Mouse (Mus musculus) forebrain, embryonic 14.5 days (tissue): Measurements from ENCODE around the gene C1ql4. TPM values are rescaled to one million over a fixed set of nuclear protein-coding genes. Genes with fewer than 3 reads are reported as not detected.

ENCODE experiments used
- ATAC-seq: fragments of 200-750 bp; cut with Nextera tagmentation; 2 replicates; pipeline ENCODE4 v1.8.0; 2017; ENCODE audit warnings: mild to moderate bottlenecking, moderate library complexity
- DNase-seq: peaks from one replicate; pipeline ENCODE4 v3.0.0-alpha.2; 2015; ENCODE audit warnings: low spot score
- H3K27ac ChIP-seq: fragments of 300-500 bp; sonication (generic); 2 replicates; pipeline ENCODE4 v1.5.1; 2014; ENCODE audit warnings: low read depth, mild to moderate bottlenecking, control low read depth, low read length, moderate library complexity
- H3K27me3 ChIP-seq: fragments of 300-500 bp; sonication (generic); replicated peaks from 2 replicates; pipeline ENCODE4 v1.6.1; 2014; ENCODE audit warnings: low read length, control low read depth, mixed read lengths; ENCODE audit not compliant: control insufficient read depth, insufficient read depth
- H3K36me3 ChIP-seq: fragments of 300-500 bp; sonication (generic); 2 replicates; pipeline ENCODE4 v1.6.1; 2014; ENCODE audit warnings: low read length, control low read depth; ENCODE audit not compliant: control insufficient read depth, insufficient read depth
- H3K4me1 ChIP-seq: fragments of 300-500 bp; sonication (generic); 2 replicates; pipeline ENCODE4 v1.6.1; 2014; ENCODE audit warnings: antibody characterized with exemption, low read length, control low read depth; ENCODE audit not compliant: control insufficient read depth, insufficient read depth
- H3K4me2 ChIP-seq: fragments of 300-500 bp; sonication (generic); 2 replicates; pipeline ENCODE4 v1.6.1; 2014; ENCODE audit warnings: mild to moderate bottlenecking, control low read depth, low read length
- H3K4me3 ChIP-seq: fragments of 300-500 bp; sonication (generic); 2 replicates; pipeline ENCODE4 v1.5.1; 2014; ENCODE audit warnings: low read depth, low read length, control low read depth
- H3K9ac ChIP-seq: fragments of 300-500 bp; sonication (generic); 2 replicates; pipeline ENCODE4 v1.6.1; 2014; ENCODE audit warnings: mild to moderate bottlenecking, low read length, control low read depth, moderate library complexity
- H3K9me3 ChIP-seq: fragments of 300-500 bp; sonication (generic); replicated peaks from 2 replicates; pipeline ENCODE4 v1.6.1; 2016; ENCODE audit warnings: low read length, control low read depth, mixed read lengths; ENCODE audit not compliant: control insufficient read depth
- WGBS: fragments of 180-500 bp; shearing (Covaris S2); extraction: QIAGEN DNeasy Blood & Tissue Kit; methylation state at CpG from one replicate; pipeline ENCODE4 v1.1.7; 2014; 5-methylcytosine and 5-hydroxymethylcytosine counted together
- polyA plus RNA-seq: library from polyadenylated mRNA; unstranded; fragments of >200 nt; fragmentation: Nextera tagmentation; extraction: Ambion mirVana; gene quantifications from 2 replicates; pipeline ENCODE4 v1.2.1, GENCODE M21; 2014

Gene C1ql4
- polyA plus RNA-seq, 1 experiment from 2014 or later = not detected

DNA sequence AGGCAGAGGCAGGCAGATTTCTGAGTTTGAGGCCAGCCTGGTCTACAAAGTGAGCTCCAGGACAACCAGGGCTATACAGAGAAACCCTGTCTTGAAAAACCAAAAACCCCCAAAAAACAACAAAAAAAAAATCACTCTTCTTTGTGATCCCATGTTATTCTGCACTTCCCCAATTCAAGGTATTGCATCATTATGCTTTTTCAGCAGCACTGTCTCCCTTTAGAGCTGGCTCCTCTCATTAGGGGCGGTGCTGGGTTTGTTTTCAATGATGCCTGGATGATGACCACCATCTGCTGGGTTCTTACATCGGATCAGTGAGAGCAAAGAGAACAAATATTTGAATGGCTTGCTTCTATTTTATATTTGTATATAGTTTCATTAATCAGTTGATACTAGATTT lies 35.0 kb upstream of the C1ql4 start:
- Histone ChIP-seq H3K36me3 (no peaks in the 10 kb centered on the region), H3K9ac (no peak overlapping the region), H3K27me3 (no peaks in the 10 kb centered on the region), H3K4me2 (no peak overlapping the region), H3K27ac (no peak overlapping the region), H3K4me3 (no peak overlapping the region), H3K4me1 (peaks cover 3% of the 10 kb centered on the region; the same call in 1 of the 2 replicates), H3K9me3 (no peaks in the 10 kb centered on the region)
- WGBS = 83% methylated on average over 2 of the region's 2 CpGs
- DNase-seq (no peak), ATAC-seq (no peak)

DNA sequence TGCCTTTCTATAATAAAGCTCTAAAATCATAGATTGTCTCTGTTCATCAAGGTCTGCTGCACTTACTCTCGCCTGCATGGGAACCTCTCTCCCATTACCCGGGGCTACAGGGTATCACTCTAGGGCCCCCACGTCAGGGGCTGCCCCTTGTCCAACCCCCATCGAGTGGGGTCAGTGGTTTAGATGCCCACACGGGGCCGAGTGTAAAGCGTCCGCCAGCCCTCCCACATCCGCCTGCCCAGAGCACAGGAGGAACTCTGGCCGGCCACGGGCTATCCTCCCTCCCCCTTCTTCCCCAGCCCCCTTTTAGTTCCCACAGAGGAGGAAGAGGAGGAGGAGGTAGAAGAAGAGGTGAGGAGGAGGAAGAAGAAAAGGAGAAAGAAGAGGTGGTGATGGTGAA lies 33.2 kb upstream of the C1ql4 start:
- Histone ChIP-seq H3K27ac (no peak overlapping the region), H3K4me2 (no peak overlapping the region), H3K36me3 (no peaks in the 10 kb centered on the region), H3K4me1 (peaks cover 3% of the 10 kb centered on the region; the same call in 1 of the 2 replicates), H3K9me3 (no peaks in the 10 kb centered on the region), H3K9ac (no peak overlapping the region), H3K4me3 (no peak overlapping the region), H3K27me3 (no peaks in the 10 kb centered on the region)
- 18% methylated on average over 11 of the region's 11 CpGs for WGBS
- DNase-seq = no peak
- ATAC-seq = no peak

DNA sequence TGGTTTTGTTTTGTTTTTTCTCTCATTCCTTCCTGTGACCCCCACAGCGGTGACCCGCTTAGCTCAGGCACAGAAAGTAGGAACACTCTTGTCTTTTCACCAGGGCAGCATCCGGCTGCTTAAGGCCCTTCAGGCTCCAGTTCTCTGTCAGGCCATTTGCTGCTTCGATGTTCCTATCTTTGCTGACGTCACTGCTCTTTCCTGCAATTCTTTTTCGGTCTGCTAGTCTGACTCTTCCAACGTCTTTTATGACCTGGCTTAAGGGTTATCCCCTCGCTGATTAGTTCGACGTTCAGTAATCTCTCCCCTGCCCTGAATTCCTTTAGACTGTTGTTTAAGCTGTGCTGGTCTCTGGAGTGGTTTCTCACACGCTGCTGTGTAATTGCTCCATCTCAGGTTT lies 28.9 kb upstream of the C1ql4 start:
- Histone ChIP-seq H3K9me3 (no peaks in the 10 kb centered on the region), H3K9ac (no peak overlapping the region), H3K4me1 (no peaks in the 10 kb centered on the region), H3K27me3 (no peaks in the 10 kb centered on the region), H3K4me3 (no peak overlapping the region), H3K36me3 (no peaks in the 10 kb centered on the region), H3K27ac (no peak overlapping the region), H3K4me2 (no peak overlapping the region)
- no peak for DNase-seq
- no peak for ATAC-seq
- WGBS = 63% methylated on average over 11 of the region's 11 CpGs

GRCm38 (mm10) chr15:99115065-99115423 lies 27.4 kb upstream of the C1ql4 start:
- ATAC-seq (no peak), DNase-seq (no peak)
- H3K4me1 ChIP-seq = no peaks in the 10 kb centered on the region
- no peak overlapping the region for H3K27ac ChIP-seq
- no peak overlapping the region for H3K4me3 ChIP-seq
- 89% methylated on average over 7 of the region's 7 CpGs for WGBS
- no peak overlapping the region for H3K4me2 ChIP-seq
- H3K9ac ChIP-seq = no peak overlapping the region
- no peaks in the 10 kb centered on the region for H3K9me3 ChIP-seq
- H3K36me3 ChIP-seq = no peaks in the 10 kb centered on the region
- no peaks in the 10 kb centered on the region for H3K27me3 ChIP-seq

GRCm38 (mm10) chr15:99114312-99115064 lies 26.9 kb upstream of the C1ql4 start:
- H3K4me3 ChIP-seq = no peak overlapping the region
- H3K4me1 ChIP-seq = no peaks in the 10 kb centered on the region
- ATAC-seq (no peak), DNase-seq (no peak)
- no peaks in the 10 kb centered on the region for H3K27me3 ChIP-seq
- no peak overlapping the region for H3K9ac ChIP-seq
- 57% methylated on average over 14 of the region's 14 CpGs for WGBS
- no peak overlapping the region for H3K27ac ChIP-seq
- no peaks in the 10 kb centered on the region for H3K36me3 ChIP-seq
- H3K4me2 ChIP-seq = no peak overlapping the region
- H3K9me3 ChIP-seq = no peaks in the 10 kb centered on the region

GRCm38 (mm10) chr15:99113396-99113975 lies 25.9 kb upstream of the C1ql4 start:
- no peaks in the 10 kb centered on the region for H3K36me3 ChIP-seq
- H3K4me2 ChIP-seq = peak overlapping the region; percentile 4; the same call in 1 of the 2 replicates
- ATAC-seq (no peak), DNase-seq (no peak)
- no peaks in the 10 kb centered on the region for H3K9me3 ChIP-seq
- H3K4me3 ChIP-seq = no peak overlapping the region
- H3K9ac ChIP-seq = no peak overlapping the region
- no peak overlapping the region for H3K27ac ChIP-seq
- H3K4me1 ChIP-seq = no peaks in the 10 kb centered on the region
- WGBS = 4% methylated on average over 9 of the region's 9 CpGs
- no peaks in the 10 kb centered on the region for H3K27me3 ChIP-seq

- no peak for DNase-seq
- Histone ChIP-seq H3K4me2 (peak overlapping the region; percentile 4; the same call in 1 of the 2 replicates), H3K4me1 (no peaks in the 10 kb centered on the region), H3K9me3 (no peaks in the 10 kb centered on the region), H3K36me3 (no peaks in the 10 kb centered on the region), H3K4me3 (no peak overlapping the region), H3K9ac (no peak overlapping the region), H3K27me3 (no peaks in the 10 kb centered on the region), H3K27ac (no peak overlapping the region)
- WGBS = 72% methylated on average over 11 of the region's 11 CpGs
- no peak for ATAC-seq
Measured at GRCm38 (mm10) chr15:99112843-99113395, 25.3 kb upstream of the C1ql4 start.

DNA sequence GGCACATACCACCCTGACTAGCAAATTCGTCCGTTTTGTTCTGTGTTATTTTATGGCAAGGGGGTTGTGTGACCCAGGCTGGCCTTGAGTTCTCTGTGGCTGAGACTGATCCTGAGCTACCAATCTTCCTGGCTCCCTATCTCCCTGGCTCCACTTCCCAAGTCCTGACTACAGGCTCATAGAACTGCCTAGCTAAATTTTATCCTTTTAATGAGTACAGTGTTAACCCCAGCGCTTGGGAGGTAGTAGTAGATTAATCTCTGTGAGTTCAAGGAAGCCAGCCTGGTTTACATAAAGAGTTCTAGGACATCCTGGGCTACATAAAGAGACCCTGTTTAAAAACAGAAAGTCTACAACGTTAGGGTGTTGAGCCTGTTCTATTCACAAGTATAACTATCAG lies 24.2 kb upstream of the C1ql4 start:
- Histone ChIP-seq H3K4me2 (no peak overlapping the region), H3K27ac (no peak overlapping the region)

GRCm38 (mm10) chr15:99111139-99111538 lies 23.5 kb upstream of the C1ql4 start:
- H3K9me3 ChIP-seq = no peaks in the 10 kb centered on the region
- H3K9ac ChIP-seq = no peak overlapping the region
- H3K27ac ChIP-seq = no peak overlapping the region
- ATAC-seq = no peak
- H3K4me2 ChIP-seq = no peak overlapping the region
- no peak for DNase-seq
- H3K36me3 ChIP-seq = no peaks in the 10 kb centered on the region
- no peak overlapping the region for H3K4me3 ChIP-seq
- H3K4me1 ChIP-seq = no peaks in the 10 kb centered on the region
- no peaks in the 10 kb centered on the region for H3K27me3 ChIP-seq
- WGBS = 87% methylated on average over 3 of the region's 3 CpGs

More for the DNA sequence above, 24.2 kb upstream of the C1ql4 start:
- 77% methylated on average over 4 of the region's 4 CpGs for WGBS
- no peak for DNase-seq
- Histone ChIP-seq H3K9me3 (no peaks in the 10 kb centered on the region), H3K4me3 (no peak overlapping the region), H3K4me1 (no peaks in the 10 kb centered on the region), H3K36me3 (no peaks in the 10 kb centered on the region), H3K9ac (no peak overlapping the region), H3K27me3 (no peaks in the 10 kb centered on the region)
- ATAC-seq = no peak
